Mouse (Mus musculus): ENCODE results near the gene Ccdc36.

GRCm38 (mm10) chr9:108469430-108469829, 41.1 kb upstream of the Ccdc36 start:
- TF ChIP-seq CTCF (IDR thresholded peaks at IDR 0.05; ENCODE audit: low read depth) (no peak), EP300 (IDR thresholded peaks at IDR 0.05; ENCODE audit: low read depth) (no peak)
